Mouse (Mus musculus): ENCODE measurements at regions not wholly inside any gene's neighbourhood (a gene's known extent, or its start where the extent isn't known, plus 50 kb on each side); places are given as distances from the start of the nearest gene placed in this dataset.

- no peaks in the 10 kb centered on the region for H3K4me1 ChIP-seq (ENCODE audit: control insufficient read depth in 1 of 2, insufficient read depth in 2 of 2)
- TF ChIP-seq GABPA (IDR thresholded peaks at IDR 0.05; ENCODE audit: insufficient replicate concordance, low read depth, low read length) (no peak), PAX5 (IDR thresholded peaks at IDR 0.05; ENCODE audit: low read length) (no peak), ZC3H11A (IDR thresholded peaks at IDR 0.05; ENCODE audit: low read depth, low read length) (no peak), CHD2 (IDR thresholded peaks at IDR 0.05; ENCODE audit: low read length) (no peak), SIN3A (IDR thresholded peaks at IDR 0.05; ENCODE audit: low read length) (no peak), MAZ (IDR thresholded peaks at IDR 0.05; ENCODE audit: low read depth, low read length) (no peak), JUND (conservative IDR thresholded peaks at IDR 0.05; ENCODE audit: low read depth, low read length) (no peak), ZMIZ1 (IDR thresholded peaks at IDR 0.05; ENCODE audit: low read depth, low read length) (no peak), MYC (IDR thresholded peaks at IDR 0.05; ENCODE audit: low read depth, low read length) (no peak)
- no peak overlapping the region for H3K4me3 ChIP-seq (replicated peaks in 1 of 3; ENCODE audit: low read depth in 2 of 3, low read length in 2 of 3, poor library complexity in 1 of 3)
- no peak overlapping the region for H3K4me2 ChIP-seq (ENCODE audit: insufficient read depth, low read depth, poor library complexity, severe bottlenecking)
- DNase-seq (ENCODE audit: extremely low read depth), result no peak
- no peak overlapping the region for H3K9ac ChIP-seq (ENCODE audit: insufficient read depth, low read depth)
- no peaks in the 10 kb centered on the region for H3K36me3 ChIP-seq (replicated peaks in 1 of 2; ENCODE audit: control insufficient read depth in 1 of 2, insufficient read depth in 1 of 2, low read length in 1 of 2)
- dilution Hi-C loops (cut with MboI; ENCODE audit: extremely low pct_ligation_motif_present, extremely low pct_unique_long_range_greater_than_20kb, low sequenced_read_pairs), result no loop called here
- in situ Hi-C loops (cut with MboI; ENCODE audit: low pct_ligation_motif_present, low pct_unique_long_range_greater_than_20kb, low sequenced_read_pairs), result no loop called here
- H3K9me3 ChIP-seq (replicated peaks; ENCODE audit: low read length), result peaks cover 10% of the 10 kb centered on the region
- no peaks in the 10 kb centered on the region for H3K79me2 ChIP-seq (replicated peaks; ENCODE audit: control insufficient read depth, extremely low read depth, insufficient read depth, poor library complexity, severe bottlenecking)
- H3K27ac ChIP-seq (ENCODE audit: insufficient read depth, low read depth), result no peak overlapping the region
- H3K27me3 ChIP-seq (replicated peaks), result no peaks in the 10 kb centered on the region
Observed at GRCm38 (mm10) chr14:105474991-105475553, 216.7 kb downstream of the Ndfip2 start.

DNA sequence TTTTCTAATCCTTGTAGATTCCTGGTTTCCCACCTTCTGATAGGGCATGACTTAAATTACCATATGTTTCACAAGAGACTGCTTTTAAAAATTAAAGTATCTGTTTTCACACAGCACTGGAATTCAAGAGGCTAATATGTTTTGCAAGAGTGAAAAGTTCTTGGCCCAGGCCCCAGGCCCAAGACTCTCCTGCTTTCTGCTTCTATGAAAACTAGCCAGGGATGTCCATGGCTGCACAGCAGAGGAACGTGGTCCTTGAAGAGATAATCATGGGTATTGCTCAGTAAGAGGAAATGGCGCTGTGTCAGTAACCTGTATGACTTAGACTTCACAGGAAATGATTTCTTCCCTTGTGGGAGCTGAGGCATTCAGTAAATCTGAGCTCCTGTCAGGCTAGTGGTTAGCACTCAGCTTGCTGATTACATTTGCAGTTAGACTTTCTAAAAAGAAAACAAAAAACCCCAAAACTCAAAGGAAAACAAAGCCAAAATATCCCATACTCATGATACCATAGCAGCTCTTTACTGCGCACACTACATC lies 190.6 kb downstream of the Ndfip2 start:
- Histone ChIP-seq H3K9ac (ENCODE audit: insufficient read depth, low read depth) (no peak overlapping the region), H3K79me2 (replicated peaks; ENCODE audit: control insufficient read depth, extremely low read depth, insufficient read depth, poor library complexity, severe bottlenecking) (no peaks in the 10 kb centered on the region), H3K4me2 (ENCODE audit: insufficient read depth, low read depth, poor library complexity, severe bottlenecking) (no peak overlapping the region), H3K4me3 (replicated peaks in 1 of 3; ENCODE audit: low read depth in 2 of 3, low read length in 2 of 3, poor library complexity in 1 of 3) (no peak overlapping the region), H3K36me3 (replicated peaks in 1 of 2; ENCODE audit: control insufficient read depth in 1 of 2, insufficient read depth in 1 of 2, low read length in 1 of 2) (no peaks in the 10 kb centered on the region), H3K9me3 (replicated peaks; ENCODE audit: low read length) (peaks cover 26% of the 10 kb centered on the region), H3K27ac (ENCODE audit: insufficient read depth, low read depth) (no peak overlapping the region), H3K27me3 (replicated peaks) (no peaks in the 10 kb centered on the region), H3K4me1 (ENCODE audit: control insufficient read depth in 1 of 2, insufficient read depth in 2 of 2) (no peaks in the 10 kb centered on the region)
- dilution Hi-C loops (cut with MboI; ENCODE audit: extremely low pct_ligation_motif_present, extremely low pct_unique_long_range_greater_than_20kb, low sequenced_read_pairs) (no loop called here), in situ Hi-C loops (cut with MboI; ENCODE audit: low pct_ligation_motif_present, low pct_unique_long_range_greater_than_20kb, low sequenced_read_pairs) (no loop called here)
- DNase-seq (ENCODE audit: extremely low read depth), result no peak
- no peak for TF ChIP-seq BHLHE40 (IDR thresholded peaks at IDR 0.05; ENCODE audit: low read depth, low read length)
- TF ChIP-seq ELF1 (IDR thresholded peaks at IDR 0.05; ENCODE audit: low read depth, low read length), result no peak
- no peak for TF ChIP-seq GABPA (IDR thresholded peaks at IDR 0.05; ENCODE audit: insufficient replicate concordance, low read depth, low read length)
- TF ChIP-seq POLR2AphosphoS2 (IDR thresholded peaks at IDR 0.05; ENCODE audit: low read depth, low read length), result no peak
- no peak for TF ChIP-seq CTCF (conservative IDR thresholded peaks at IDR 0.05 in 1 of 2, IDR thresholded peaks at IDR 0.05 in 1 of 2; ENCODE audit: low read depth in 2 of 2, low read length in 2 of 2)
- no peak for TF ChIP-seq MAZ (IDR thresholded peaks at IDR 0.05; ENCODE audit: low read depth, low read length)
- no peak for TF ChIP-seq RAD21 (IDR thresholded peaks at IDR 0.05; ENCODE audit: low read depth, low read length)
- TF ChIP-seq SIN3A (IDR thresholded peaks at IDR 0.05; ENCODE audit: low read length), result no peak
- no peak for TF ChIP-seq ZC3H11A (IDR thresholded peaks at IDR 0.05; ENCODE audit: low read depth, low read length)
- TF ChIP-seq JUN (IDR thresholded peaks at IDR 0.05; ENCODE audit: insufficient read depth, low read depth, low read length), result no peak
- no peak for TF ChIP-seq E2F4 (IDR thresholded peaks at IDR 0.05; ENCODE audit: insufficient replicate concordance, low read depth, low read length)
- TF ChIP-seq NELFE (IDR thresholded peaks at IDR 0.05; ENCODE audit: low read depth, low read length), result no peak
- no peak for TF ChIP-seq IRF4 (IDR thresholded peaks at IDR 0.05; ENCODE audit: low read depth, low read length)
- no peak for TF ChIP-seq SMC3 (IDR thresholded peaks at IDR 0.05; ENCODE audit: low read depth, low read length)
- no peak for TF ChIP-seq POLR2A (IDR thresholded peaks at IDR 0.05; ENCODE audit: low read depth, low read length)

Measured in CH12.LX (cell line).